Mouse (Mus musculus): ENCODE measurements around the gene Ntm.

GRCm38 (mm10) chr9:29645796-29646400 lies 317.0 kb downstream of the Ntm start:
- no peak for TF ChIP-seq POLR2A (IDR thresholded peaks at IDR 0.05; ENCODE audit: control insufficient read depth in 1 of 2, insufficient read depth in 1 of 2, low read depth in 1 of 2, low read length in 2 of 2, poor library complexity in 1 of 2)
- TF ChIP-seq GABPA (IDR thresholded peaks at IDR 0.05; ENCODE audit: low read depth, low read length) = no peak
- no peak for TF ChIP-seq CTCF (IDR thresholded peaks at IDR 0.05 in 2 of 3, conservative IDR thresholded peaks at IDR 0.05 in 1 of 3; ENCODE audit: control insufficient read depth in 1 of 3, insufficient read depth in 1 of 3, low read depth in 2 of 3, low read length in 3 of 3, poor library complexity in 1 of 3, severe bottlenecking in 1 of 3)
- no peak for TF ChIP-seq ZNF384 (IDR thresholded peaks at IDR 0.05; ENCODE audit: low read depth, low read length)
- TF ChIP-seq POLR2AphosphoS2 (IDR thresholded peaks at IDR 0.05; ENCODE audit: low read length) = no peak
- no peak for TF ChIP-seq ZC3H11A (IDR thresholded peaks at IDR 0.05; ENCODE audit: low read depth, low read length)
- TF ChIP-seq TAL1 (IDR thresholded peaks at IDR 0.05; ENCODE audit: low read length) = no peak
- no peak for TF ChIP-seq ETS1 (IDR thresholded peaks at IDR 0.05; ENCODE audit: low read depth, low read length)
- TF ChIP-seq TBP (IDR thresholded peaks at IDR 0.05; ENCODE audit: low read depth, low read length) = no peak
- no peak for TF ChIP-seq ZMIZ1 (IDR thresholded peaks at IDR 0.05; ENCODE audit: low read depth, low read length)
- no peak for TF ChIP-seq CHD2 (IDR thresholded peaks at IDR 0.05; ENCODE audit: low read length)

Measured in MEL (cell line).